Mouse (Mus musculus): ENCODE measurements around the gene Ube2d1.

The Ube2d1 gene

GRCm38 (mm10) chr10:71285126-71285580 lies at the start of gene Ube2d1:
TSS of gene Ube2d1 (minus strand) at chr10:71285262.
- in situ Hi-C loops (cut with MboI) = no loop called here

- in situ Hi-C loops (cut with MboI) = no loop called here
Measured at GRCm38 (mm10) chr10:71332859-71333258, 47.8 kb upstream of the Ube2d1 start.

DNA sequence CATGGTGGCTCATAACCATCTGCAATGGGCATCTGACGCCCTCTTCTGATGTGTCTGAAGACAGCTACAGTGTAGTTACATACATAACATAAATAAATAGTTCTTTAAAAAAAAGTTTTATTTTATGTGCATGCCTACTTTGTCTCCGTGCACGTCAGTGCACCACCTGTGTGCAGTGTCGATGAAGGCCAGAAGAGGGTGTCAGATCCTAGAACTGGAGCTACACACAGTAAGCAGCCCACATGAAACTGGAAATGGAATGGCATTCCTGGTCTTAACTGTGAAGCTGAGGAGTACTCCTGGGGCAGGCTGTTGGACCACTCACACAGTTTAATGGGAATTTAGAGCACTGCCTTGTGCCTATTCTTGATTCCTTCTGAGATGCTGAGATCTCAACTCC lies 47.3 kb upstream of the Ube2d1 start:
- in situ Hi-C loops (cut with MboI) = no loop called here

DNA sequence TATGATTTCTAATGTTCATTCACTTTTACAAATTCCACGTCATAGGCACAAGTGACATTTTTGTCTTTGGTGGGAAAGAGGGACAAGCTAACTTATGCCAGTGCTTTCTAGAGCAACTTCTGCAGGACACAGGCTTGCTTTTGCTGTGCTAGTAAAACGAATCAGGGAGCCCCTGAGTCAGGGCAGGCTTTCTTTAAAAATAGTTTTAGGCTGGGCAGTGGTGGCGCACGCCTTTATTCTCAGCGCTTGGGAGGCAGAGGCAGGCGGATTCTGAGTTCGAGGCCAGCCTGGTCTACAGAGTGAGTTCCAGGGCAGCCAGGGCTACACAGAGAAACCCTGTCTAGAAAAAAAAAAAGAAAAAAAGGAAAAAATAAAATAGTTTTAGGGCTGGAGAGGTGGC lies 46.8 kb upstream of the Ube2d1 start:
- in situ Hi-C loops (cut with MboI) = no loop called here

DNA sequence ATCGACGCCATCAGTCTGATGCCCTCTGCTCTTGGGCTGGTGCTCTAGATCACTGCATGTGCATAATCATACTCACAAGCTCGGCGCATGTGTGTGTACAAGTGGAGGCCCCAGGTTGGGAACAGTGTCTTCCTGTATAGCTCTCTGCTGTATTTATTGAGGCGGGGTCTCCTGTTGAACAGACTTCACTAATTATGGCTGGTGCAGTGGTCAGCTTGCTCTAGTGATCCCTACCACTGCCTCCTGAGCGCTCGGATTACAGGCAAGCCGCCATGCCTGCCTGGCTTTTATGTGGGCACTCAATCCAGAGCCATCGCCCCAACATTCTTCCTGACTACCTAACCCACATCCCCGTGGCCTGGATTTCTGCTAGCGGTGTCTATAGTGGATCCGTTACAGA lies 45.0 kb upstream of the Ube2d1 start:
- in situ Hi-C loops (cut with MboI) = no loop called here

DNA sequence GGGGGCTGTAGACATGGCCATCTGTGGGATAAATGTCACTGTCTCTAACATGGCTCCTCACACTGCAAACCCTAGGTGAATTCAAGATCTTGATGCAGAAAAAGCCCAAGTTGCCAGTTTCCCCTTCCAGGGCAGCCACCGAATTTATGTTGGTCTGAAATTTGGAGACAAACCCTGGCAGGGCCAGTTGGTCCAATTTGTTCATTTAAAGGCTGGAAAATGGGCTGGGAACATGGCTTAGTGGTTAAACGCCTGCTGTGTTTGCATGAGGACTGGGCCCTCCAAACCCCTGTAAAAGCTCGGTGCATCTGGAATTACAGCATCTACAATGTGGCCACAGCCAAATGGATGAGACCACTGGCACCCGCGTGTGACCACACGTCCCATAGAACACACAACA lies 44.2 kb upstream of the Ube2d1 start:
- in situ Hi-C loops (cut with MboI) = no loop called here

- in situ Hi-C loops (cut with MboI) = no loop called here
Measured at GRCm38 (mm10) chr10:71328870-71329269, 43.8 kb upstream of the Ube2d1 start.

DNA sequence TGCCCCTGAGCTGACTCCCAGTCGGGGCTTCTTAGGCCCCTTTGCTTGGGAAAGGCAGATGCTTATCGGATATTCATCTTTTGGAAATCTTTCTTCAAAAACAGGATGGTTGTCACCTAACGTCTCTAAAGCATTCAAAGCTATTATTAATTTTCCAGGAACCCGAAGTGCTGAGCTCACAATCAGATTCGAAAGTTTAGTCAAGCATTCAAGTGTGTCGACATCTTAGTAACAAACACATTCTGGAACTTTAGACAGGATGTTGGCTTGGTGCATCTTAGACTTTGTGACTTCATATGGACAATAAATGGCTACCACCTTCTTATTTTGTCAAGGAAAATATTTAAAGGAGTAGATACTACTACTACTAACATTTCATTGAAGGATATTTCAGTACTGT lies 43.3 kb upstream of the Ube2d1 start:
- in situ Hi-C loops (cut with MboI) = no loop called here

DNA sequence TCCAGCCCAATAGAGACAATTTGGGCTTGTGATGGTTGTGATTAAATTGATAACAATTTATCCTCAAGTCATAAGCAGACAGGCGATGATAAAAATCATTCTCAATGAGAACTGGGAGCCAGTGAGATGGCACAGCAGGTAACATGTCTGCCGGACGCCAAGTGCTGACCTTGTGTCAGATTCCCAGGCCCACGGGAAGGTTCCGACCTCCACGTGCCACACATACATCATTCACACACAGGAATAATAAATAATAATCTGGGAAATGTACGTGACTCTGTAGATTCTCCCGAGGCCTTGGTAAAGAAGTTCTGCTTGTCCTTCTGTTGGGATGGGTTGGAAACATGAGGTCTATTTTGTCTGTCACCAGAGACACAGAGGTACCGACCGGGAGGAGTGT lies 42.3 kb upstream of the Ube2d1 start:
- in situ Hi-C loops (cut with MboI) = no loop called here

DNA sequence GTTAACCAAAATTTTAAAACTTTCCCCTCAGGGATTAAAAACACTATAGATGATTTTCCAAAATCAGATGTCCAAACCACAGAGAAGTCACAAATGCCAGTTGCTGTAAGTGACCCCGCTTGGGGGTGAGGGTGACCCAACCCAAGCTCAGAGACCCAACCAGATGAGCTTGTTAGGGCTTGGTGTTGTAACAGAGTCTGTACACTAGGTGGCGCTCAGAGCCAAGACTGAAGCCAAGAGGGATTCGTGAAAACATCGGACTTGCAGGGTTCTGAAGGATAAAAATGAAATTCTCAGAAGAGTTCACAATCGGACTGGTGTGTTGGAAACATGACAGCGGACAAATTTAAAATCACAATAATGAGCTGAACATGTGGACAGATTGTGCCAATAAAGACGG lies 41.7 kb upstream of the Ube2d1 start:
- in situ Hi-C loops (cut with MboI) = no loop called here

DNA sequence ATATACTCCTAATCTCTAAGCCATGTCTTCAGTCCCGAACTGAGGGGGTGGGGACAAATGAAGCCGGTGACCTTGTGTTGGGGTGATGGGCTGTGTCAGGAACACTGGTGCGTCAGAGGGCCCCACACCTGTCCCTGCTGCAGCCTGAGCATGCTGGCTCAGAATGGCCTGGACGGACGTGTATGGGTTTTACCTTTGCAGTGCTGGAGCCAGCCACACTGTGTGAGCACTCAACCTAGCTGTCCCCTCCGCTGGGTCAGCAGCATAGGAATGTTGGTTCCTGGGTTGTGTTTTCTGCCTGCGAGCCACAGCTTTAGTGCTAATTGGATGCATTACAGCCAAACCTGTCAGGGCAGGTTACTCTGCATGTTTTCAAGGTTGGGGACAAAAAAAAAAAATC lies 41.1 kb upstream of the Ube2d1 start:
- in situ Hi-C loops (cut with MboI) = no loop called here

GRCm38 (mm10) chr10:71323669-71324068 lies 38.6 kb upstream of the Ube2d1 start:
- in situ Hi-C loops (cut with MboI) = loop anchor here (5.0 kb wide), 1 partner anchor 79 kb away; no protein-coding TSS in a partner anchor

DNA sequence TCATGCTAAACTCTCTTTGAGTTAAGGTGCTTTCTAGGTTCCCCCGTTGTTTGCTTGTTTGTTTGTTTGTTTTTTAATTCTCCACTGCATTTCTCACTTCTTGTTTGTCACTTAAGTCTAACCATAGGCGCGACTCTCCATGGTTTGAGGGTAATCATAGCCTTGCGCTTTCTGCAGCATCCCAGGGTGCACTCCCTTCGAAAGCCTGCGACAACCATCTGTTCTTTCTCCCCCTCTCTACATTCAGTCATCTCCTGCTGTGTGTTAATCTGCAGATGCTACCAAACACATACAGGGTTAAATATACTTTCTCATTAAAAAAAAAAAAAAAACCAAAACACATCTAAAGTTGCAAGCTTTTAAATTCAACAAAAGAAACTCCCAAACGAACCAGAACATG lies 31.4 kb upstream of the Ube2d1 start:
- in situ Hi-C loops (cut with MboI) = no loop called here

- in situ Hi-C loops (cut with MboI) = no loop called here
Measured at GRCm38 (mm10) chr10:71316056-71316455, 31.0 kb upstream of the Ube2d1 start.

GRCm38 (mm10) chr10:71314596-71314995 lies 29.5 kb upstream of the Ube2d1 start:
- in situ Hi-C loops (cut with MboI) = no loop called here

- in situ Hi-C loops (cut with MboI) = no loop called here
Measured at GRCm38 (mm10) chr10:71310288-71310687, 25.2 kb upstream of the Ube2d1 start.

DNA sequence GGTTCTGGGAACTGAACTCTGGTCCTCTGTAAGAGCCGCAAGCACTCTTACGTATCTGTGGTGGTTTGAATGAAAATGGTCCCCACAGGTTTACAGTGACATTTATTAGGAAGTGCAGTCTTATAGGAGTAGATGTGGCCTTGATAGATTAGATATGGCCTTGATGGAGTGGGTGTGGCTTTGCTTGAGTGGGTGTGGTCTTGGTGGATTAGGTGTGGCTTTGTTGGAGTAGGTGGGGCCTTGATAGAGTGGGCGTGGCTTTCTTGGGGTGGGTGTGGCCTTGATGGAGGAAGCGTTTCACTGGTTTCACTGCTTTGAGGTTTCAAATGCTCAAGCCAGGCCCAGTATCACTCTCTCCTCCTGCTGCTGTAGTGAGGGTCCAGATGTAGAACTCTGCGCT lies 23.1 kb upstream of the Ube2d1 start:
- in situ Hi-C loops (cut with MboI) = no loop called here

DNA sequence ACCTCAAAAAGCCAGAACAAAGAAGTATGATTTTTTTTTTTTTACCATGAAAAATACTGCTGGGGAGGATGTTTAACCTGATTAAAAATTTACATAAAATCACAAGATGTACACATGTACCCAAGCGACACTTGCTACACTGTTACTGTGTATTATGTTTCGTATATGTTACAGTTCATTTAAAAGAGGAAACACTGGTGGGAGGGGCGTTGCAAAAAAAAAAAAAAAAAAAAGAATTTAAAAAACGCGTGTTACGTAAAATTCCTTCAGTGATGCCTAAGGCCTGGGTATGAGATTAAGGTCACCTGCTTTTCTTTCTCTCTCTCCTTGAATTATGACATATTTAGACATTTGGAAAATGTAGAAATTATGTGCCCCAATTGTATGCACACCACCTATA lies 21.7 kb upstream of the Ube2d1 start:
- in situ Hi-C loops (cut with MboI) = no loop called here

DNA sequence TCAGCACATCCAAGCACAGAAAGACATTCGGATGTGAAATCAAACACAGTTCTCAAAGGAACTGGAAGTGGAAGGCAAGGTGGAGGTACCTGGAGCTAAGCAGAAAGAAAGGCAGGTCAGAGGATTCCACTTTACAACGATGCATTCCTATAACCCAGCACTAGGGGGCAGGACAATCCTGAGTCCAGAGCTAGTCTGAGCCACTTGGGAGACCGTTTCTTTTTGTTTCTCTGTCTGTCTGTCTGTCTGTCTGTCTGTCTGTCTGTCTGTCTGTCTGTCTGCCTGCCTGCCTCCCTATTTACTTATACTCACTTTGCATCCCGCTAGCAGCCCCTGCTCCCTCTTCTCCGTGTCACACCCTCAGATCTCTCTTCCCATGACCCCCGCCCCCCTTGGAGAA lies 21.1 kb upstream of the Ube2d1 start:
- in situ Hi-C loops (cut with MboI) = no loop called here

- in situ Hi-C loops (cut with MboI) = no loop called here
Measured at GRCm38 (mm10) chr10:71302490-71302889, 17.4 kb upstream of the Ube2d1 start.

GRCm38 (mm10) chr10:71300161-71300560 lies 15.1 kb upstream of the Ube2d1 start:
- in situ Hi-C loops (cut with MboI) = no loop called here

DNA sequence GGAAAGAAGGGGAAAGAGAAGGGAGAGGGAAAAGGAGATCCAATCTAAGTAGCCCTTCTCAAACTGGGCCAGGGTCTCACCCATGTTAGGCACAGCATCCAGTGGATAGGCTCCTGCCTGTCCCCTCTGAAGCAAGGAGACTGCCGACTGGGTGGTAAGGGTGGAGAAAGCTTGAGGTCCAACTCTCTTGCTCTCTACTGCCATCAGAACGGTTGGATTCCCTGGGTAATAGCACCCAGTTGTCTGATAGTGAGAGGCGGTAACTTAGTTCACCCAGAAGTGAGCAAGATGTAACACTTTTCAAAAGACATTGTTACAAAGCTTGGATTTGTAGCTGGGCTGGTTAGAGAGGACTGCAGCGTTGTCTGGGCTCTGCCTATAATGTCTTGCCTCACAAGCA lies 8.2 kb upstream of the Ube2d1 start:
- in situ Hi-C loops (cut with MboI) = no loop called here

- in situ Hi-C loops (cut with MboI) = no loop called here
Measured at GRCm38 (mm10) chr10:71292254-71292653, 7.2 kb upstream of the Ube2d1 start.

DNA sequence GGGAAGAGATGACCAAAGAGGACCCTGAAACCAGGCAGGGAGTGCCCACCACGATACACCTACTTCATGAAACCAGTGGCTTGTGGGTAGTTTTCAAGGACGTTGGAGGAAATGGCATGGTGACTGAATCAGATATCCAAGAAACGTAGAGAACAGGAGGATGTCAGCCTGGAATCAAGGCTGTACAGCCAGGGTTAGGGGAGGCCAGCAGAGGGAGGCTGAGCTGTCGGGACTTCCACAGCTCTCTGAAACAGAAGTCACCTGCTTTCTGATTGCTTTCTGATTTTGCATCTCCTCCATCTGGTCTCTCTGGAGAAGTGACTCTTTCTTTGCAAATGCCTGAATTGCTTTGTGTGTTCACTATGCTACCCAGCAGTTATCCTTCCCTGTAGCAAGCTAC lies 6.7 kb upstream of the Ube2d1 start:
- in situ Hi-C loops (cut with MboI) = no loop called here

DNA sequence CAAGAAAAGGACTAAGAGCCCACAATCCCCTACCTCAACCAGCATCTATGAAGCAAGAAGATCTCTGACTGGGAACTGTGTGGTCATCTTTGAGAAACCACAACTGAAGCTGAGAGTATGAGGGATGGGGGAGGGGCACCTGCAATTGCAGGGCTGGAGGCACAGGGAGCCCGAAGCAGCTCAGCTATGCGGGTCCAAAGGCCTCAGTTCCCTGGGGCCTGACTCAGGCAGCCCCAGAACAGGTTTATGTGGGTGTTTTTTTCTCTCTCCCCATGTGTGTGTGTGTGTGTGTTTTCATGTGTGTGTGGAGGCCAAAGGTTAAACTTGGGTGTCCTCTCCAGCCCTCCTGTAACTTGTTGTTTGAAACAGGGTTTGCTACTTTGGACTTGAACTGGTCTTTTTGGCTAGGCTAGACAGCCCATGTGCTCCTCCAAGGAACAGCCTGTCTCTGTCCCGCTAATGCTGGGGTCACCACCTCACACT lies 6.2 kb upstream of the Ube2d1 start:
- in situ Hi-C loops (cut with MboI) = no loop called here
